Mouse (Mus musculus): ENCODE results near the gene Mamdc2. TPM values are rescaled to one million over a fixed set of nuclear protein-coding genes. Genes with fewer than 3 reads are reported as not detected.
"Not testable (repeated sequence)": the region's sequence is repeated elsewhere in the genome, so short reads cannot be mapped to it uniquely, and the experiment has no call there.

Gene Mamdc2
- 1 to 10 TPM; 2.2 to 3.7 TPM for total RNA-seq (2021)
- long read RNA-seq, experiment 1, transcript Mamdc2-201 (14 exons, 3,414 nt), result major isoform, 5 of 7 reads
- long read RNA-seq, experiment 1, partial matches to known transcripts, result 2 of 7 reads
- long read RNA-seq, experiment 1, other reads (novel, unspliced or antisense), result 0 of 7 reads
- long read RNA-seq, experiment 2, result 0 reads

GRCm38 (mm10) chr19:23447988-23448497 lies at the start of gene Mamdc2:
TSS of gene Mamdc2 (minus strand) at chr19:23448442.
- DNase-seq, result peak; percentile 19

GRCm38 (mm10) chr19:23498011-23498410 lies 49.8 kb upstream of the Mamdc2 start:
- no peak for DNase-seq

GRCm38 (mm10) chr19:23497171-23497917 lies 49.1 kb upstream of the Mamdc2 start:
- peak; percentile 7 for DNase-seq

- DNase-seq, result no peak
Observed at GRCm38 (mm10) chr19:23496536-23496935, 48.3 kb upstream of the Mamdc2 start.

GRCm38 (mm10) chr19:23492663-23493062 lies 44.4 kb upstream of the Mamdc2 start:
- DNase-seq, result no peak

GRCm38 (mm10) chr19:23490703-23491102 lies 42.5 kb upstream of the Mamdc2 start:
- DNase-seq, result not testable (repeated sequence)

GRCm38 (mm10) chr19:23489780-23490179 lies 41.5 kb upstream of the Mamdc2 start:
- DNase-seq, result no peak

- DNase-seq, result no peak
Observed at GRCm38 (mm10) chr19:23487421-23487820, 39.2 kb upstream of the Mamdc2 start.

GRCm38 (mm10) chr19:23486631-23487270 lies 38.5 kb upstream of the Mamdc2 start:
- no peak for DNase-seq

- DNase-seq, result no peak
Observed at GRCm38 (mm10) chr19:23485940-23486600, 37.8 kb upstream of the Mamdc2 start.

GRCm38 (mm10) chr19:23482571-23482970 lies 34.3 kb upstream of the Mamdc2 start:
- not testable (repeated sequence) for DNase-seq

GRCm38 (mm10) chr19:23479597-23479967 lies 31.3 kb upstream of the Mamdc2 start:
- no peak for DNase-seq

- DNase-seq, result peak; percentile 49
Observed at GRCm38 (mm10) chr19:23478895-23479596, 30.8 kb upstream of the Mamdc2 start.

GRCm38 (mm10) chr19:23477826-23478225 lies 29.6 kb upstream of the Mamdc2 start:
- DNase-seq, result no peak

GRCm38 (mm10) chr19:23467866-23468265 lies 19.6 kb upstream of the Mamdc2 start:
- no peak for DNase-seq

GRCm38 (mm10) chr19:23467011-23467410 lies 18.8 kb upstream of the Mamdc2 start:
- no peak for DNase-seq

GRCm38 (mm10) chr19:23457492-23457891 lies 9.2 kb upstream of the Mamdc2 start:
- DNase-seq, result no peak

GRCm38 (mm10) chr19:23451361-23451760 lies 3.1 kb upstream of the Mamdc2 start:
- no peak for DNase-seq

GRCm38 (mm10) chr19:23447221-23447987 lies 838 bp downstream of the Mamdc2 start:
- DNase-seq, result peak; percentile 52

GRCm38 (mm10) chr19:23444910-23445845 lies 3.1 kb downstream of the Mamdc2 start:
- DNase-seq, result peak; percentile 4

Measured in adrenal gland, postnatal 10 days (tissue).